ENCODE assay signal across 14 mouse cellular contexts in the genomic region with DNA sequence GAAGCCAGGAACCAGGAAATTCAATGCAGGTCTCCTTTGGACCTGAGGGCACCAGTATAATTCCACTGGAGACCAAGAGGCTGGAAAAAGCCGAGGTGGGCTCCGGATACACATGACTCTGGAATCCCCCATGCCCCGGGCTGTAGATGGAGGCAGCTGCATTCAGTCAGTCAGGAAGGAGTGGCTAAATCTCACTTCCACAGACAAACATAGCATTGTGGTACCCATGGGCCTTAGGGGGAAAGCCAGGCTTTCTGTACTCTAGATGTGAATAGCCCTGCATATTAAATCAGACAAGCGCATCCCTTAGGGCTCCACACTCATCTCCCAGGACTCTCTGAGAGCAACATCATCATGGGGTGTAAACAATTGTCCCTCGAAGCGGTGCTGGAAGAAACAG. TPM values are rescaled to one million over a fixed set of nuclear protein-coding genes. Genes with fewer than 3 reads are reported as not detected.
DNase-seq lines count a peak whose midpoint lies in the region; ATAC-seq and TF ChIP-seq lines count a peak whose summit lies in the region.
"Had no signal": no experiment of that assay in that cellular context is flagged by ENCODE, and none has a peak within 500 bp of the region (broad histone marks: within the 10 kb centered on the region; RNA-seq: fewer than 3 reads in every experiment).

No protein-coding gene starts in this region.

- H3K27me3 ChIP-seq in forebrain, postnatal 0 days (ENCODE audit: insufficient read depth, low read length), result no peaks in the 10 kb centered on the region
- no peaks in the 10 kb centered on the region for H3K27me3 ChIP-seq in forebrain, embryonic 12.5 days
- no peaks in the 10 kb centered on the region for H3K27me3 ChIP-seq in hindbrain, embryonic 10.5 days (ENCODE audit: insufficient read depth, poor library complexity, severe bottlenecking)
- H3K27me3 ChIP-seq in midbrain, embryonic 14.5 days (ENCODE audit: control insufficient read depth, insufficient read depth, low read length), result no peaks in the 10 kb centered on the region
- no peaks in the 10 kb centered on the region for H3K27me3 ChIP-seq in thymus, adult 2 months (ENCODE audit: control insufficient read depth, insufficient read depth, low read length)
- H3K27me3 ChIP-seq: CH12.LX; megakaryocyte, embryonic 14.5 days had no signal

- no peak overlapping the region for H3K4me2 ChIP-seq in forebrain, postnatal 0 days (ENCODE audit: low read depth)
- no peak overlapping the region for H3K4me2 ChIP-seq in forebrain, embryonic 12.5 days
- no peak overlapping the region for H3K4me2 ChIP-seq in midbrain, embryonic 14.5 days (ENCODE audit: low read length)
- H3K4me2 ChIP-seq: heart, embryonic 11.5 days had no signal

- H3K36me3 ChIP-seq in forebrain, postnatal 0 days (ENCODE audit: insufficient read depth), result no peaks in the 10 kb centered on the region
- H3K36me3 ChIP-seq in forebrain, embryonic 12.5 days (replicated peaks), result no peaks in the 10 kb centered on the region
- H3K36me3 ChIP-seq in hindbrain, embryonic 10.5 days, result no peaks in the 10 kb centered on the region
- no peaks in the 10 kb centered on the region for H3K36me3 ChIP-seq in midbrain, embryonic 14.5 days (ENCODE audit: control insufficient read depth, insufficient read depth, low read length)
- H3K36me3 ChIP-seq in thymus, adult 2 months (ENCODE audit: control insufficient read depth, insufficient read depth, low read length), result no peaks in the 10 kb centered on the region

- no peak overlapping the region for H3K27ac ChIP-seq in forebrain, postnatal 0 days (ENCODE audit: low read depth, low read length)
- no peak overlapping the region; the same call in 1 of the 2 replicates for H3K27ac ChIP-seq in forebrain, embryonic 12.5 days
- H3K27ac ChIP-seq in cortical plate, adult 2 months (ENCODE audit: insufficient read depth, low read length), result 0 out of 2 replicates have a peak overlapping the region, but pooled peaks have one; percentile 28
- peak overlapping the region; percentile 35 for H3K27ac ChIP-seq in hindbrain, embryonic 10.5 days
- peak overlapping the region; percentile 47 for H3K27ac ChIP-seq in midbrain, embryonic 14.5 days (replicated peaks; ENCODE audit: low read depth, low read length)
- no peak overlapping the region for H3K27ac ChIP-seq in thymus, adult 2 months (ENCODE audit: control insufficient read depth, insufficient read depth, low read length)
- H3K27ac ChIP-seq: liver, embryonic 14.5 days had no signal

- TF ChIP-seq POLR2A in cortical plate, adult 2 months (IDR thresholded peaks at IDR 0.05; ENCODE audit: extremely low read depth, insufficient read depth, low read length), result no peak
- no peak for TF ChIP-seq POLR2A in thymus, adult 2 months (IDR thresholded peaks at IDR 0.05; ENCODE audit: control insufficient read depth, extremely low read depth, insufficient read depth, low read length, poor library complexity)

- no peak overlapping the region for H3K4me3 ChIP-seq in forebrain, postnatal 0 days (ENCODE audit: low read depth, low read length)
- H3K4me3 ChIP-seq in forebrain, embryonic 12.5 days (replicated peaks), result no peak overlapping the region
- no peak overlapping the region for H3K4me3 ChIP-seq in cortical plate, adult 2 months (ENCODE audit: insufficient read depth, low read length)
- no peak overlapping the region for H3K4me3 ChIP-seq in hindbrain, embryonic 10.5 days
- H3K4me3 ChIP-seq in midbrain, embryonic 14.5 days (replicated peaks; ENCODE audit: low read depth, low read length), result no peak overlapping the region
- H3K4me3 ChIP-seq in thymus, adult 2 months (ENCODE audit: control insufficient read depth, insufficient read depth, low read length), result no peak overlapping the region

- 73% methylated on average over 6 of the region's 6 CpGs for WGBS in forebrain, postnatal 0 days
- WGBS in forebrain, embryonic 12.5 days, result 75% methylated on average over 6 of the region's 6 CpGs
- 76% methylated on average over 6 of the region's 6 CpGs for WGBS in hindbrain, embryonic 10.5 days
- 32% methylated on average over 6 of the region's 6 CpGs for WGBS in midbrain, embryonic 14.5 days
- 77% methylated on average over 6 of the region's 6 CpGs for whole genome bisulfite sequencing in thymus, adult 2 months

- H3K9me3 ChIP-seq in forebrain, postnatal 0 days (ENCODE audit: low read length), result no peaks in the 10 kb centered on the region
- H3K9me3 ChIP-seq in forebrain, embryonic 12.5 days, result no peaks in the 10 kb centered on the region
- no peaks in the 10 kb centered on the region for H3K9me3 ChIP-seq in hindbrain, embryonic 10.5 days
- no peaks in the 10 kb centered on the region for H3K9me3 ChIP-seq in midbrain, embryonic 14.5 days (ENCODE audit: control insufficient read depth, low read length)

- no peak overlapping the region for H3K9ac ChIP-seq in forebrain, postnatal 0 days
- no peak overlapping the region for H3K9ac ChIP-seq in forebrain, embryonic 12.5 days
- no peak overlapping the region for H3K9ac ChIP-seq in midbrain, embryonic 14.5 days (replicated peaks; ENCODE audit: low read length)
- H3K9ac ChIP-seq: liver, embryonic 14.5 days had no signal

- no peak for TF ChIP-seq CTCF in forebrain, postnatal 0 days (IDR thresholded peaks at IDR 0.05; ENCODE audit: low read depth)
- no peak for TF ChIP-seq CTCF in cortical plate, adult 2 months (IDR thresholded peaks at IDR 0.05; ENCODE audit: extremely low read depth, insufficient read depth, low read length)
- no peak for TF ChIP-seq CTCF in thymus, adult 2 months (IDR thresholded peaks at IDR 0.05; ENCODE audit: borderline replicate concordance, control insufficient read depth, extremely low read depth, insufficient read depth, low read length, poor library complexity)

- no peak for DNase-seq in forebrain, postnatal 0 days
- no peak for DNase-seq in hindbrain, embryonic 10.5 days (ENCODE audit: low spot score)
- DNase-seq in midbrain, embryonic 14.5 days, result peak; percentile 62
- DNase-seq in testis, postnatal 10 days (ENCODE audit: low spot score), result no peak
- no peak for DNase-seq in thymus, adult 2 months
- DNase-seq: adrenal gland, postnatal 25 days; kidney, postnatal 14 days had no signal

- ATAC-seq in forebrain, postnatal 0 days, result peak; percentile 53
- no peak for ATAC-seq in forebrain, embryonic 12.5 days (ENCODE audit: low FRiP score)
- peak; percentile 43; the same call in 1 of the 2 replicates for ATAC-seq in midbrain, embryonic 14.5 days (ENCODE audit: low FRiP score, low TSS enrichment)
- ATAC-seq: inflammation-experienced regulatory T-cells, adult 6 months had no signal

- no peaks in the 10 kb centered on the region for H3K4me1 ChIP-seq in forebrain, postnatal 0 days (ENCODE audit: insufficient read depth)
- H3K4me1 ChIP-seq in forebrain, embryonic 12.5 days, result peaks cover 26% of the 10 kb centered on the region
- peaks cover 13% of the 10 kb centered on the region for H3K4me1 ChIP-seq in cortical plate, adult 2 months (ENCODE audit: control insufficient read depth, insufficient read depth, low read length)
- peaks cover 13% of the 10 kb centered on the region for H3K4me1 ChIP-seq in hindbrain, embryonic 10.5 days (replicated peaks)
- peaks cover 16% of the 10 kb centered on the region for H3K4me1 ChIP-seq in midbrain, embryonic 14.5 days (ENCODE audit: control insufficient read depth, insufficient read depth, low read length)
- H3K4me1 ChIP-seq in thymus, adult 2 months (replicated peaks; ENCODE audit: control insufficient read depth, insufficient read depth, low read length), result no peaks in the 10 kb centered on the region

RNA-seq across cellular contexts. Expression of gene Gfod1, which starts 14.9 kb away (rescaled TPM):
- total RNA-seq in forebrain, postnatal 0 days (2014; rRNA removed), result 16.6 and 18.6 TPM in 2 replicates
- polyA plus RNA-seq in forebrain, postnatal 0 days (2015; fragmentation: Nextera tagmentation; extraction: Ambion mirVana), result 3.0 and 3.9 TPM in 2 replicates
- 0.97 and 1.1 TPM in 2 replicates for polyA plus RNA-seq in forebrain, embryonic 12.5 days (2016; fragmentation: Nextera tagmentation; extraction: Ambion mirVana)
- 39.7 and 42.1 TPM in 2 replicates for polyA plus RNA-seq in cortical plate, adult 2 months (2012; rRNA removed)
- 0.43 and 0.46 TPM in 2 replicates for polyA plus RNA-seq in hindbrain, embryonic 10.5 days (2016; fragmentation: Nextera tagmentation; extraction: Ambion mirVana)
- polyA plus RNA-seq in midbrain, embryonic 14.5 days (2014; fragmentation: Nextera tagmentation; extraction: Ambion mirVana), result 3.7 and 4.7 TPM in 2 replicates
- 4.1 and 4.3 TPM in 2 replicates for polyA plus RNA-seq in thymus, adult 2 months (2012; rRNA removed)

Comparison
In these comparisons a context has a peak if more than half of its experiments do, and no peak if none do; other contexts are left out.
1. H3K27ac ChIP-seq: peak in cortical plate, adult 2 months (single experiment), hindbrain, embryonic 10.5 days (single experiment) and midbrain, embryonic 14.5 days (single experiment); none in forebrain, postnatal 0 days (single experiment), forebrain, embryonic 12.5 days (single experiment) and thymus, adult 2 months (single experiment).